Mouse (Mus musculus) CD4-positive helper T cell, adult 2 months (primary cell): ENCODE measurements around the gene Pds5b.
A peak's percentile ranks its signal among the peaks of the same experiment; 100 is the strongest.
"Not testable (repeated sequence)": the region's sequence is repeated elsewhere in the genome, so short reads cannot be mapped to it uniquely, and the experiment has no call there.

Experiments used
- DNase-seq: peaks from one replicate; pipeline ENCODE4 v3.0.0-alpha.2; 2012; ENCODE audit warnings: low read depth, missing footprints, low spot score

Pds5b gene

DNA sequence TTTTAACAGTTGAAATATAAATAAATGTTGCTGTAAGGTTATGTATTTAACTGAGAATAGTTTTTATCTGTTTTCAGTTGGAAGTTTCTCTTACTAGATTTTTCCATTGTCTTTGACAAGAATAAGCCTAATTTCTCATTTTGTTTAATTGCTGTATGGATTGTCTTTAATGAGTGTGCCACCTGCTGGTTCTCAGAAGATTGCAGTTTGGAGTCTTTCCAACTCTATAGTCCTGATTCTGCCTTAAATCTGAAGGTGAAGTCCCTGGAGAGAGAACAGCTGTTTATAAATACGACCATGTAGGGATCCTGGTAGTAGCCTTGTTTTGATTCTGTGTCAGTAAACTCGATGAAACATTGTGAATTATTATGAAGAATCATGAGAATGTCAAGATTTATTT lies 29.2 kb downstream of the Pds5b start:
- DNase-seq: peak; percentile 64

DNA sequence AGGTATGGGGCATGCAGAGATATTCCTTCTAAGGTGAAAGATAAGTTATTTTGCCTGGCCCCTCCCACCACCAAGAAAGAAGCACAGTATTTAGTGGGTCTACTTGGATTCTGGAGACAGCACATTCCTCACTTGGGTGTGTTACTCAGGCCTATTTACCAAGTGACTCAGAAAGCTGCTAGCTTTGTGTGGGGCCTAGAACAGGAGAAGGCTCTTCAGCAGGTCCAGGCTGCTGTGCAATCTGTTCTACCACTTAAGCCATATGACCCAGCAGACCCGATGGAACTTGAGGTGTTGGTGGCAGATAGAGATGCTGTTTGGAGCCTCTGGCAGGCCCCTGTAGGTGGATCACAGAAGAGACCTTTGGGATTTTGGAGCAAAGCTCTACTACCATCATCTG lies 33.1 kb downstream of the Pds5b start:
- not testable (repeated sequence) for DNase-seq

DNA sequence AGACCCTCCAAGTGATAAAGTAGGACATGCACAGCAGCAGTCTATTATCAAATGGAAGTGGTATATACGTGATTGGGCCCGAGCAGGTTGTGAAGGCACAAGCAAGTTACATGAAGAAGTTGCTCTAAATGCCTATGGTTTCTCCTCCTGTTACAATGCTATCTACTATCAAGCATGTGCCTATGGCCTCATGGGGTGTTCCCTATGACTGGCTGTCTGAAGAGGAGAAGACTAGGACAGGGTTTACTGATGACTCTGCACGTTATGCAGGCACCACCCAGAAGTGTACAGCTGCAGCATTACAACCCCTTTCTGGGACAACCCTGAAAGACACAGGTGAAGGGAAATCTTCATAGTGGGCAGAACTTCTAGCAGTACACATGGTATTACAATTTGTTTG lies 33.6 kb downstream of the Pds5b start:
- not testable (repeated sequence) for DNase-seq

DNA sequence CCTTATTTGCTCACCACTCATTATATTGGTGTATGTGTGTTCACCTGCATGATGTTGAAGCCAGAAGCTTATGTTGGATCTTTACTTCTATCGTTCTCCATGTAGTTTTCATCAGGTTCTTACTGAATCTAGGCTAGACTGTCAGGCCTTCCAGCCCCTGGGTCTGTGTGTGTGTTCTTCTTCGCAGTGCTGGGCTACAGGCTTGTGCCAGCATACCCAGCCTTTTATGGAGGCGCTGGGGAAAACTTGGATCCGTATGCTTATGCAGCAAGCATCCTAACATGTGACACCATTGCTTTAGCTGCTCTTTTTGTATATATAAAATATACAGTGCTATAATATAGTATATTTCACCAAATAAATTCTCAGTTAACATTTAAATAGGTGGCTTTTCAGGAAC lies 38.0 kb downstream of the Pds5b start:
- DNase-seq: no peak

DNA sequence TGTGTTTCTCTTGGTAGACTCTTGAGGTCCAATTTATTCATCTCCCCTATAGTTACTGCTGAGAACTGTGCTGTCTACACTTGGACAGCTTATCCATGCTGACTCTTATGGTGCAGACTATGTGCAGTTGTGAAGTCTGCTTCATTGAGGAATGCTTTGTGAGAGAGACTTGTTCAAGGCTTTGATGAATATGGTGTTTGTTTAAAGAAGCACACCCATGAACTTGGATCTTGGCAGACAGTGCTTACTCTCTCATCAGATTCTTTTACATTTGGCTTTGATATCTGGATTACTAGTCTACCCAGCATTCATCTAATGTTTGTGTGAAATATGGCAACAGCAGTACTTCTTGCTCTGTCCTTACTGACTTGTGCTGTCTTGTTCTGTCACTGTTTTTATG lies 39.9 kb downstream of the Pds5b start:
- DNase-seq: no peak

DNA sequence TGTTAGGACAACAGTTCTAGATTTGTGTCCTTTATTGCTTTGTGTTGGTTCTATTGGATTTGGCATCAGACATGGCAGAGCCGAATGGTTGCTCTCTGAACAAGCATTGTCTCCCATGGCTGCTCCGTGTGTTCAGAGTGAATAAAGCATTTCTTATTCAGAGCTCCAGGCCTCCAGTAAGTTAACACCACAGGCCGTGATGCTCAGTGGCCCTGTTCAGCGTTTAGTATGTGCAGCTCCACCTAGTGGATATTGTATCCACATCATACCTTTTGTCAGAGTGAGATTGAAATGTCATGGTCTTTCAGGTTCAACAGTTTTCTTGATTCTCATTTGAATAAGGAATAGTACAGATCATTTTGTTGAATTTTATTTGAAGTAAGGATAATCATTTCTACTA lies 44.2 kb downstream of the Pds5b start:
- peak; percentile 55 for DNase-seq

DNA sequence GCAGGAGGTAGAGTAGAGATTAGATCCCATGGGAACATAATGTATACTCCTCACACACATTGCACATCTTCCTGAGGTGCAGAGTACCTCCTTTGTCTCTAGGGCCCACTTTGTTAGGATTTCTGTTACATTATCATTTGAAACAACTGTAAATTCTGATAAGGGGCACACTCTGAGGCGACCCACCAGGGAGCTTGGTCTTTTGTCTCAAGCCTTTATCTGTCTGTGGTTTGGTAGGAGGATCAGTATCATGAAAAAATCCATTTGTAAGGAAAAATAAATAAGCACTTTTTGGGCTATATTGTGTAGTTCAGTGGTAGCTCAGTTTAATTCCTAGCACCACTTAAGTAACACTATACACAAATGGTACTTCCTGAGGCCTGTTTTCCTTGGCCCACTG lies 51.1 kb downstream of the Pds5b start:
- DNase-seq: no peak

DNA sequence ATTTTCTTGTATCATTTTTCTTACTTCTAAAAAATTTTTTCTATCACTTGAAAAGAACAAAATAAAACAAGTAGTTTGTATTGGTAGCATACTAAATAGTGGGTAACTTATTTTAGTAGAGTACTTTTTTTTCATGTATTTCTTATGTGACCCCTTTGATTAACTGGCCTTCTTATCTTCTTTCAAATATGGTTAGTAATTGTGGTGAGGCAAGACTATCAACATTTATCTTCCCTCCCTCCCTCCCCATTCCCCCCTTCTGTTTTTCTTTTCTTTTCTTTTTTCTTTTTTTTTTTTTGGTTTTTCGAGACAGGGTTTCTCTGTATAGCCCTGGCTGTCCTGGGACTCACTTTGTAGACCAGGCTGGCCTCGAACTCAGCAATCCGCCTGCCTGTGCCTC lies 63.5 kb downstream of the Pds5b start:
- DNase-seq: not testable (repeated sequence)

DNA sequence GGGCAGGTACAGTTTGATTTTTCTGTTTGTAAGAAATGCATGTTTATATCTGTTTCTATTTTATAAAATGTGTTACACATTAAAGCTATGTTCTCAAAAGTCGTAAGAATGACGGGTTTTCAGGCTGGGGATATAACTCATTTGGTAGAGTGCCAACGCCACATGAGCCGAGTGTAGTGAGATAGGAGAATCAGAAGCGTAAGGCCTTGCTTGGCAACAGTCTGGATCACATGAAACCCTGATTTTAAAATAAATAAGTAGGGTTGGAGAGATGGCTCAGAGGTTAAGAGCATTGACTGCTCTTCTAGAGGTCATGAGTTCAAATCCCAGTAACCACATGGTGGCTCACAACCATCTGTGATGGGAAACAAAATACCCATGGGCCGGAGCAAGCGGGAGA lies 65.8 kb downstream of the Pds5b start:
- no peak for DNase-seq

DNA sequence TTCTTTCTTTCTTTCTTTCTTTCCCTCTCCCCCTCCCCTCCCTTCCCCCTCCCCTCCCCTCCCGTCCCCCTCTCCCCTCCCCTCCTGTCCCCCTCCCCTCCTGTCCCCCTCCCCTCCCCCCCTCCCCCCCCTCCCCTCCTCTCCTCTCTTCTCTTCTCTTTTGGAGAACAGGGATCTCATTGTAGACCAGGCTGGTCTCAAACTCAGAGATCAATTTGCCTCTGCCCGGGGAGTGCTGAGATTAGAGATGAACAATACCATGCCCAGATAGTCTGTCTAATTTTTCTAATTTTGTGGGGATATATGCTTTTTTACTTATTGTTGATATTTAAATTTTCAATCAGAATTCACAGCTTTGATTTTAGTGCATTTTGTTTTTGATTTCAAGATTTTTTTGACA lies 67.1 kb downstream of the Pds5b start:
- no peak for DNase-seq

DNA sequence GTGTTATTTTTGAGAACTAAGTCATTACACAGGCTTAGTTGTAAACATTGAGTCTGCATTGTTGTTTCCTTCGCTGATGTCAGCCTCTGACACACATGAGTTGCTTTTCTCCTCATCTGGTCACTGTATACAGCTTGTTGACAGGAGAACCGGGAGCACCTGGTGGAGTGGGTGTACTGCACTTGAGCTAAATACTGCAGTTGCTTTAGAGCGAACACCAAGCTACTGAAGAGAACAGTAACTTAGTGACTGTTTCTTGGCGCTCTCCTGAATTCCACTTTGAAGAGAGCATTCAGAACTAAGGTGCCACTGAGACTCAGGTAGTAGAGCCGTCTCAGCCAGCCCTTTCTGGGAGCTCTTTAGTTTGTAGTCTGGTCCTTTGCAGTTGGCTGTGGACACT lies 83.1 kb downstream of the Pds5b start:
- no peak for DNase-seq

DNA sequence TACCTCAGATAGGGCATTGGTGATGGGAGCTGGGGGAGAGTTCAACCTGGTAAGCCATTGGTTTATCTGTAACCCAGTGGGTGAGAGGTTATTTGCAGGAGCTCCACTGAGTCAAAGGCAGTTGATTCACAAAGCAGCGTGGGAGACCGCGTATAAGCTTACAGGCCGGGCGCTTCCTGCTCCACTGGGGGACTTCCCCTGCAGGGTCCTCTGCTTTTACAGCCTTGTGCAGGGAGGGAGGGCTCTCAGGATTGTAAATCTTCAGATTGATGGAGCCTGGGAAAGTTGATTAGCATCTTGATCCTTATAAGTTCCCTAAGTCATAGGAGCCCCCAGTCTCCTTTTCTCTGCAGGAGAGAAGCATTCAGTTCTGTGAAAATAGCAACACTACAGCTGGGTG lies 98.9 kb downstream of the Pds5b start:
- peak; percentile 20 for DNase-seq

DNA sequence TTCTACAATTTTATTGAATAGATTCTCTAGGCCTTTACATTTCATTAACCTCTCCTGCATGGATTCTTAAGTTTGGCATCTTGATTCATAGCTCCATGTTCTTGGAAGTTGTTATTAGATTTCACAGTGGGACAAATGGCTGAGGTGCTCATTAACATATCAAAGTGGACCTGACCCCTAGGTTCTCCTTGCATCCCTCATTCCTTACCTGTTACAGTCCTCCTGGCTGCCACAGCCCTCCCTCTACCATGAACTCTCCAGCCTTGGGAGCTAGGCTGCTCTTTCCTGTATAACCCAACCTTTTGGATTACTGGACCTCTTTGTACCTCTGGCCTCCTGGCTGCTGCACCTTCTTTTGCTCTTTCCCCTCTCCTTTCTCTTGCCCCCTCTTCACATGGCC lies 99.5 kb downstream of the Pds5b start:
- DNase-seq: no peak

DNA sequence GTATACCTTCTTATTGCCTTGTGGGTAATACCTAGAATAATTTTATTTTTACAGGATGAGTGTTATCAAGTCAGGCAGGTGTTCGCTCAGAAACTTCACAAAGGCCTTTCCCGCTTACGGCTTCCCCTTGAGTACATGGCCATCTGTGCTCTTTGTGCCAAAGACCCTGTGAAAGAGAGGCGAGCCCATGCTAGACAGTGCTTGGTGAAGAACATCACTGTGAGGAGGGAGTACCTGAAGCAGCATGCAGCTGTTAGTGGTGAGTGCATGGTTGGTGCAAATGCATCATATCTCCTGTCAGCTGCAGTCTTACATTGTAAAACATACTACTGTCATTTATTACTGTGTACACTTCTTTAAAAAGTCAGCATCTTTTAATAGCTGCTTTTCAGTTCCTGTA lies 114.7 kb downstream of the Pds5b start:
- DNase-seq: no peak

DNA sequence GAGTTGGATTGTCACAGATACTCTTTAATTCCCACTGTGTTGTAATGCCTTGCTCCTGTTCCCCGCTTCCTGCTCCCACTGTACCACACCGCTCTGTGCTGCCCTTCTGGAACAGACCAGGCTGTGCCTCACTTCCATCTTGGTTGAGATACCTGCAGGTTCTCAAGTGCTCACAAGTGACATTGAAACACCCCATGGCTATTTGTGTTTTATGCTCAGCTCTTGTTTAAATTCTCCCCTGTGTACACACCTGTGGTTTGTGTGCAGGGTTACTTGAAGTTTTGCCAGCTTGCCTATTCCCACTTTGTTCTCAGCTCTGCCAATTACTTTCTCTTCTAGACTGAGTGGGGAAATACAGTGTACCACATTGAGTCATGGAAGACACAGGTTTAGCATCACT lies 115.5 kb downstream of the Pds5b start:
- no peak for DNase-seq

DNA sequence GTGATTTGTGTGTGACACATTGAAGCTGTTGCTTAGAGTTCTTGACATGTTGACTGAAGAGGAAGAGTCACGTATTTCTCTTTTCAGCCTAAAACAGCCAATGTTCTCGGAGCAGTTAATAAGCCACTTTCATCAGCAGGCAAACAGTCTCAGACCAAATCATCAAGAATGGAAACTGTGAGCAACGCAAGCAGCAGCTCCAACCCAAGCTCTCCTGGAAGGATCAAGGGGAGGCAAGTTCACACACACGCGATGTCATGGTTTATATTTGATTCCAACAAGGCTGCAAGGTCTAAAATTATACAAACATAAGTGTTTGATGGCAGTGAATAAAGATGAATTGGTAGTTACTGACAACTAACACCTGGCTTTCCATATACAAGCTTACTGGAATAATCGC lies 120.6 kb downstream of the Pds5b start:
- DNase-seq: no peak

DNA sequence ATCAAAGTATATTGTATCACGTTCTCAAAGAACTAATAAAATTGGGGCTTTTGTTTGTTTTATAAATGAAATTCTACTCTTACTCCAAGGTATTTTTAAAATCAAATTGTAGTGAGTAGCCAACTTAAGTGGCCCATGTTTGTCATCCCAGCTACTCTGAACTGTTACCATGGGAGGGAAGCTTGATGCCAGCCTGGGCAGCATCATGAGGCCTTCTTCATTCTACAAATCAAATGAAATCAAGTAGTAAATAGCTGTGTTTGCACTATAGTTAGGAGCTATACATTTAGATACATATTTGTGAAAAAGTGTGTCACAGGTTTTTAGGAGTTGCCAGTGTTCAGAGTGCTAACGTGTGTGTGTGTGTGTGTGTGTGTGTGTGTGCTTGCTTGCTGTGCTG lies 126.5 kb downstream of the Pds5b start:
- DNase-seq: no peak

DNA sequence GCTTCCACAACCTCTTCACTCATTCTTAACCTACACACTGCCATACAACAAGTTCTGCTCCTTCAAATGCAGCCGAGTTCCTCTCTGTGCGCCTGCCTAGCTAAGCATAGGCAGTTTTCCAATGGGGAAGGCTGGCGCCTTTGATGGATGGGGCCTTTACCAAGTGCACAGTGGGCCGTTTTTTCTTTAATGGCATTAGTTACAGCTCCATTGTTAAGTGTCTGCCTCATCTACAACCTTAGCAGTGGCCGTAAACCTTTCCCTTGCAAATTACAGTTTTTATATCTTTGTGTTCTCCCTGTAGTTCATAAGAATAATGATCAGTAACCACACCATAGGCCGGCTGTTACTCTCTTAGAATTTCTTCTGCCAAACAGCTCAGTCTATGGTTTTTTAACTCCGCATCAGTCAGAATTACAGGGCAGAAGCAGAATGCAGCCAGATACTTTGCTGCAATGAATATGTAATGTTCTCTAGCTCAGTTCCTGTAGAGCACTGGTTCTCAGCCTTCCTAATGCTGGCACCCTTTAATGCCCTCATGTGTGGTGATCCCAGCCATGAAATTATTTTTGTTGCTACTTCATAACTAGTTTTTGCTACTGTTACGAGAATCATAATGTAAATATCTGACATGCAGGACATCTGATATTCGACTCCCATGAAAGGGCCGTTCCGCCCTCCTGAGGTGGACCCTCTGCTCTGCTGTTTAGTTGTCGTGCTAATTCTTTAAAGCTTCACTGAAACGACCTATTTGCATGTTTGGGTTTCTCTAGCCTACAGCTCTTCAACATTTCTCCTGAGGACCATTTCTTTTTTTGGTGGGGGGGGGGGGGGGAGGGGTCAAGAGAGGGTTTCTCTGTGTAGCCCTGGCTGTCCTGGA lies 140.8 kb downstream of the Pds5b start:
- DNase-seq: no peak

DNA sequence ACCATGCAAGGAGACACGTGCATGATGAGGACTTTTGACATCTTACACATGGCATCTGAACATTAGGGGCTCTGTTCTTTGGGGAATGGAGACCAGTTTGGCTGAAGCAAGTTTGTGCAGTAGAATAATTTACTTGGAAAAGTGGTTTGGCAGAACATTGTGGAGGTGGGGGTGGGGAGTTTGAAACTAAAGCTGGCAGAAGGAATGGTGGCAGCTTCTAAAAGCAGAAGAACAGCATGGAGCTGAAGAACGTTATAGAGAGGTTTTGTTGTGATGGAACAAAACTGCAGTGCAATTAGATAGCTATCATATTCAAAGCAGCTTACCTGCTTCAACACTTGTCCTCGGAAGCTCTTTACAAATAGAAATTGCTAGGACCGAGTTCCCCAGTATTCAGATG lies 141.9 kb downstream of the Pds5b start:
- no peak for DNase-seq

DNA sequence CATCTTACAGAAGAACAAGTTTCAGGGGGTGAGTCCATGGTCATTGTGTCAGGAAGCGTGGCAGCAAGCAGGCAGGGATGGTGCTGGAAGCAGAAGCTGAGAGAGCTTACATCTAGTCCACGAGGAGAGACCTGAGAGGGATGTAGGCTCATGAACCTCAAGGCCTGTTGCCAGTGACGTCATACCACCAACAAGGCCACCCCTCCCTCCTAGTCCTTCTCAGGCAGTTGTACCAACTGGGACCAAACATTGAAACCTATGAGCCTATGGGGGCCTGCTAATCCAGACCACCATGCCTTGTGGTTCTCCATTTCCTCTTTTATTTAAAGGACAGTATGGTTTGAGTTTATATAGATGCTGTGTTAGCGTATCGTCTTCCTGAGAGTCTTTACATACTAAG lies 143.2 kb downstream of the Pds5b start:
- DNase-seq: no peak

DNA sequence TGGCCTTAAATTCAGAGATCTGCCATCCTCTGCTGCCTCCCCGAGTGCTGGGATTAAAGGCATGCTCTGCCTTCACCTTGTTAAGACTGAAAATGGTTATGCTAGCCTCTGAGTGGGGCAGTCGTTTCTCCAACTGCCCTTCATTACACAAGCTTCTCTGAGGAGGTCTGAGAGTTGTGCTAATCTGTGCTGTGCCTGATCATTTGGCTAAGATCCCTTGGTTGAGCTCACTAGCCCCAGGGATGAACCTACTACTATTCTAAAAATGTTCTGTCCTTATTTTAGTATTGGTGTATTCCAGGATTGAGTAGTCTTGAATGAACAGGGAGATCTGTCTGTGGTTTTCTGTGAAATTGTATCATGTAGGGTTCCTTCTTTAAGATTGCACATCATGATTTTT lies 144.5 kb downstream of the Pds5b start:
- DNase-seq: no peak

DNA sequence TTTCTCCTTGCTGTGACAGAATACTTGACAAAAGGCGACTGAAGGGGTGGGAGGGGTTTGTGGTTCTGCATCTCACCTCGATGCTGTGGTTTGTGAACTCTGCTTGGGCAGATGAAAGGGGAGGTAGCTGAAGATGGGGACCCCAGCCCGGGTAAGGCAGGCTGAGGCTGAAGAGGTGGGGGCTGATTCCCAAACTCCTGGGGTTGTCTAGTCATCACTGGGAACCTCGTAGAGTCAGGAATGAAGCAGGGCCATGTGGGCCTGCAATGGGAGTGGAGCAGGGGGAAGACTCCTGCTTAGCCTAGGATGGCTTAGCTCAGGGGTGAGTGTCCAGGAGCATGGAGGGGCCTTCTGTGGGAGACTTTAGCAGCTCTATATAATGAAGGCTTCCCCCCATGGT lies 145.3 kb downstream of the Pds5b start:
- DNase-seq: no peak

DNA sequence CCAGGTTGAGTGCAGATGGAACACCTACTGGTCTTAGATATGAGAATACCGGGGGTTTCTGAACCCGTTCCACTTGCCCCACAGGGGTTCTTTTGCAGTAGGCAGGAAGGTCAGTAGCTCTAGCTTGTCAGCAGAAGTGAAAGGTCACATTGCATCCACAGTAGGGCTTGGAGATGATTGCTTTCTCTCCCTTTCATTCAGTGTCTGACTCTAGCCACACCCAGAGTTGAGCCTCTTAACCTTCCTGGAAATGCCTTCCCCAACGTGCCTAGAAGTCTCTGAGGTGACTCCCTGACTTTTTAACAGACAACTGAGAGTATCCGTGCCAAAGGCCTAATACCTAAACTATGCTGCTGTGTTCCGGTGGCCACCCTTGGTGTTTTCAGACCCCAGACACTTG lies 146.0 kb downstream of the Pds5b start:
- no peak for DNase-seq

DNA sequence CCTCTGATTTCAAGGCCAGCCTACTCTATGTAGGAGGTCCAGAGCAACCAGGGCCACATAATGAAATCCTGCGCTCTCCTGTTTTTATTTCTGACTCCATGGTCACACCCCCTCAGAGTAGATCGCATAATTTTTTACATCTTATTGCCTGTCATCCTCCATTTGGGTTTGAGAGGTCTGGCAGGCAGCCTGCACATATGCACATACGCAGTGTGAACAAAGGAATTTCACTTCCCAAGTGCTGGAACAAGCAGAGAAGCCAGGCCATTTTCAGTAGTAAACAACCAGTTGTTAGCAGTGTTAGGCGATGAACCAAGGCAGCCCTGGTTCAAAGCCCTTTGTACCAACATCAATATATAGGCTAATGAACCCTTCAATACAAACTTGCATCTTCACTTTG lies 147.6 kb downstream of the Pds5b start:
- DNase-seq: no peak
